Mouse (Mus musculus) MEL (cell line): ENCODE data around the gene Prdm5. TPM values are rescaled to one million over a fixed set of nuclear protein-coding genes. Genes with fewer than 3 reads are reported as not detected.

Source experiments
- DNase-seq: peaks from one replicate; pipeline ENCODE4 v3.0.0; 2011; ENCODE audit warnings: low read depth, low spot score
- H3K27ac ChIP-seq: 2 replicates; pipeline ENCODE4 v1.5.1; 2012; ENCODE audit warnings: low read depth, mild to moderate bottlenecking, control low read depth, low read length, moderate library complexity; ENCODE audit not compliant: control insufficient read depth
- H3K27me3 ChIP-seq, 2 experiments: fragments of 150-350 bp in 1 of 2; sonication (generic) in 1 of 2; 2 replicates each; pipeline ENCODE4 v1.6.1; 2012; ENCODE audit warnings: low read length in 2 of 2, mild to moderate bottlenecking in 2 of 2, improper control_type of control experiment in 1 of 2, moderate library complexity in 1 of 2; ENCODE audit not compliant: insufficient read depth in 2 of 2, control insufficient read depth in 1 of 2
- H3K36me3 ChIP-seq, 2 experiments: 2 replicates each; pipeline ENCODE4 v1.6.1; 2012 to 2014; ENCODE audit warnings: low read length in 2 of 2, improper control_type of control experiment in 1 of 2, inconsistent platforms in 1 of 2, mild to moderate bottlenecking in 1 of 2; ENCODE audit not compliant: insufficient read depth in 2 of 2, control insufficient read depth in 1 of 2
- H3K4me1 ChIP-seq, 2 experiments: fragments of 150-350 bp in 1 of 2; sonication (generic) in 1 of 2; 2 replicates each; pipeline ENCODE4 v1.6.1; 2012; ENCODE audit warnings: low read length in 2 of 2, improper control_type of control experiment in 1 of 2, mild to moderate bottlenecking in 1 of 2; ENCODE audit not compliant: insufficient read depth in 2 of 2, control insufficient read depth in 1 of 2
- H3K4me3 ChIP-seq, 2 experiments: fragments of 150-350 bp in 1 of 2; sonication (generic) in 1 of 2; 2 replicates each; pipeline ENCODE4 v1.5.1; 2012; ENCODE audit warnings: low read depth in 2 of 2, low read length in 2 of 2, mild to moderate bottlenecking in 2 of 2, moderate library complexity in 2 of 2, control low read depth in 1 of 2, improper control_type of control experiment in 1 of 2; ENCODE audit not compliant: control insufficient read depth in 1 of 2, insufficient read depth in 1 of 2
- H3K79me2 ChIP-seq: 2 replicates; pipeline ENCODE4 v1.6.1; 2012; ENCODE audit warnings: mild to moderate bottlenecking, low read length, moderate library complexity; ENCODE audit not compliant: control insufficient read depth, poor library complexity, insufficient read depth
- H3K9ac ChIP-seq: 2 replicates; pipeline ENCODE4 v1.6.1; 2012; ENCODE audit warnings: low read depth, mild to moderate bottlenecking, control low read depth, low read length, moderate library complexity; ENCODE audit not compliant: control insufficient read depth, poor library complexity, severe bottlenecking
- H3K9me3 ChIP-seq: fragments of 150-350 bp; sonication (generic); replicated peaks from 2 replicates; pipeline ENCODE4 v1.6.1; 2012; ENCODE audit warnings: mild to moderate bottlenecking, low read length, improper control_type of control experiment, moderate library complexity; ENCODE audit not compliant: insufficient read depth
- BHLHE40 ChIP-seq: IDR thresholded peaks from 2 replicates; pipeline ENCODE4 v1.6.1; 2012; ENCODE audit warnings: low read depth, mild to moderate bottlenecking, inconsistent platforms, low read length, improper control_type of control experiment, borderline replicate concordance
- CHD1 ChIP-seq: IDR thresholded peaks from 2 replicates; pipeline ENCODE4 v1.6.1; 2012; ENCODE audit warnings: low read depth, mild to moderate bottlenecking, inconsistent platforms, low read length, improper control_type of control experiment
- CHD2 ChIP-seq: IDR thresholded peaks from 2 replicates; pipeline ENCODE4 v1.6.1; 2011; ENCODE audit warnings: low read length, improper control_type of control experiment
- ETS1 ChIP-seq: IDR thresholded peaks from 2 replicates; pipeline ENCODE4 v1.6.1; 2012; ENCODE audit warnings: low read depth, mild to moderate bottlenecking, inconsistent platforms, low read length, improper control_type of control experiment, moderate library complexity
- GATA1 ChIP-seq: IDR thresholded peaks from 2 replicates; pipeline ENCODE4 v1.6.1; 2011; ENCODE audit warnings: low read depth, low read length, improper control_type of control experiment
- HCFC1 ChIP-seq: IDR thresholded peaks from 2 replicates; pipeline ENCODE4 v1.6.1; 2012; ENCODE audit warnings: low read depth, mild to moderate bottlenecking, inconsistent platforms, low read length, improper control_type of control experiment, moderate library complexity
- MAFK ChIP-seq: IDR thresholded peaks from 2 replicates; pipeline ENCODE4 v1.6.1; 2011; ENCODE audit warnings: low read depth, mild to moderate bottlenecking, low read length, improper control_type of control experiment, borderline replicate concordance
- MAX ChIP-seq: IDR thresholded peaks from 2 replicates; pipeline ENCODE4 v1.6.1; 2011; ENCODE audit warnings: low read length, improper control_type of control experiment
- MAZ ChIP-seq: IDR thresholded peaks from 2 replicates; pipeline ENCODE4 v1.6.1; 2012; ENCODE audit warnings: low read depth, mild to moderate bottlenecking, inconsistent platforms, low read length, improper control_type of control experiment
- MXI1 ChIP-seq: IDR thresholded peaks from 2 replicates; pipeline ENCODE4 v1.6.1; 2011; ENCODE audit warnings: mild to moderate bottlenecking, low read depth, low read length, improper control_type of control experiment
- MYB ChIP-seq: IDR thresholded peaks from 2 replicates; pipeline ENCODE4 v1.6.1; 2011; ENCODE audit warnings: mild to moderate bottlenecking, low read depth, low read length, improper control_type of control experiment
- MYC ChIP-seq: IDR thresholded peaks from 2 replicates; pipeline ENCODE4 v1.6.1; 2011; ENCODE audit warnings: low read depth, mild to moderate bottlenecking, low read length, improper control_type of control experiment, moderate library complexity
- NRF1 ChIP-seq: IDR thresholded peaks from 2 replicates; pipeline ENCODE4 v1.6.1; 2014; ENCODE audit warnings: low read depth, mild to moderate bottlenecking, inconsistent platforms, low read length, improper control_type of control experiment, moderate library complexity; ENCODE audit not compliant: poor library complexity, insufficient read depth, severe bottlenecking
- POLR2A ChIP-seq, 2 experiments: IDR thresholded peaks; 2 replicates each; pipeline ENCODE4 v1.6.1; 2011 to 2012; ENCODE audit warnings: low read length in 2 of 2, mild to moderate bottlenecking in 2 of 2, control low read depth in 1 of 2, improper control_type of control experiment in 1 of 2, low read depth in 1 of 2, moderate library complexity in 1 of 2; ENCODE audit not compliant: control insufficient read depth in 1 of 2, insufficient read depth in 1 of 2, poor library complexity in 1 of 2
- POLR2AphosphoS2 ChIP-seq: IDR thresholded peaks from 2 replicates; pipeline ENCODE4 v1.6.1; 2011; ENCODE audit warnings: low read length, improper control_type of control experiment
- RCOR1 ChIP-seq: IDR thresholded peaks from 2 replicates; pipeline ENCODE4 v1.6.1; 2012; ENCODE audit warnings: low read depth, mild to moderate bottlenecking, inconsistent platforms, low read length, improper control_type of control experiment
- SIN3A ChIP-seq: IDR thresholded peaks from 2 replicates; pipeline ENCODE4 v1.6.1; 2012; ENCODE audit warnings: low read length, improper control_type of control experiment, inconsistent platforms
- SMC3 ChIP-seq: IDR thresholded peaks from 2 replicates; pipeline ENCODE4 v1.6.1; 2011; ENCODE audit warnings: low read depth, low read length, improper control_type of control experiment
- TBP ChIP-seq: IDR thresholded peaks from 2 replicates; pipeline ENCODE4 v1.8.0; 2011; ENCODE audit warnings: low read depth, low read length, improper control_type of control experiment
- TCF12 ChIP-seq: IDR thresholded peaks from 2 replicates; pipeline ENCODE4 v1.6.1; 2014; ENCODE audit warnings: low read depth, mild to moderate bottlenecking, inconsistent platforms, low read length, improper control_type of control experiment, moderate library complexity
- UBTF ChIP-seq: IDR thresholded peaks from 2 replicates; pipeline ENCODE4 v1.6.1; 2012; ENCODE audit warnings: low read depth, mild to moderate bottlenecking, inconsistent platforms, low read length, improper control_type of control experiment, moderate library complexity, borderline replicate concordance; ENCODE audit not compliant: insufficient read depth
- USF1 ChIP-seq: IDR thresholded peaks from 2 replicates; pipeline ENCODE4 v1.6.1; 2014; ENCODE audit warnings: low read depth, mild to moderate bottlenecking, inconsistent platforms, low read length, improper control_type of control experiment, moderate library complexity
- polyA plus RNA-seq, 2 experiments: library from polyadenylated mRNA; stranded (reverse) in 1 of 2; unstranded in 1 of 2; fragments of >175 nt in 1 of 2; fragments of >200 nt in 1 of 2; gene quantifications; 2 replicates each; pipeline versions ENCODE4 v1.2.1 to v1.2.4; 2012; ENCODE audit warnings: low replicate concordance in 2 of 2, low read depth in 1 of 2; ENCODE audit not compliant: insufficient read length in 2 of 2, insufficient read depth in 1 of 2, missing spikeins in 1 of 2
- total RNA-seq: library from RNA; depleted of rRNA; stranded (reverse); fragments of 300-350 nt; gene quantifications from 2 replicates; pipeline ENCODE4 v1.2.3, GENCODE M21; 2012

Prdm5 gene
- total and polyA plus RNA-seq, 3 experiments = 0.04 TPM; not detected in 2

DNA sequence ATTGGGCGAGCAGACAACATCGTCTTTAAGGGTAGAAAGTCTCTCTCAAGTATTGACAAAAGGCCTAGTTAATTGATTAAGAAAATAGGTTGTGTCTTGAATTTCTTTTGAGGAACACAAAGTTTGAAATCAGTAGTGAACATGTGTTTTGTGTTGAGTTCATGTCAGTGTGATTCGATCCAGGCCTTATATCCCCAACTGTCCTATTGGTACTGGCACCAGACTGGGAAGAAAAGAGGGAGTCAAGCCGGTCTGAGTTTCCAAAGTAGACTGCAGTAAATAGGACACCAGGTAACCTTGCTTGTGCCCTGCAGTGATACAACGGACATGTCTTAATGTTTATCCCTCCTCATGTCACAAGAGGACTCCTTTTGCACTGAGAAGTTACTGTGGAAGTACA lies 19.6 kb upstream of the Prdm5 start:
- no peak for DNase-seq
- Histone ChIP-seq H3K27me3 (no peaks in the 10 kb centered on the region), H3K4me1 (no peaks in the 10 kb centered on the region), H3K79me2 (no peaks in the 10 kb centered on the region), H3K36me3 (no peaks in the 10 kb centered on the region), H3K27ac (no peak overlapping the region), H3K9ac (no peak overlapping the region), H3K9me3 (no peaks in the 10 kb centered on the region), H3K4me3 (no peak overlapping the region)
- no peak for TF ChIP-seq POLR2A (IDR thresholded peaks at IDR 0.05; ENCODE audit: control insufficient read depth in 1 of 2, insufficient read depth in 1 of 2, low read depth in 1 of 2, low read length in 2 of 2, poor library complexity in 1 of 2)
- TF ChIP-seq BHLHE40 = no peak
- no peak for TF ChIP-seq TBP
- TF ChIP-seq SIN3A = no peak
- TF ChIP-seq CHD1 = no peak
- TF ChIP-seq ETS1 = no peak
- no peak for TF ChIP-seq MAFK
- TF ChIP-seq MAX = no peak
- no peak for TF ChIP-seq SMC3
- no peak for TF ChIP-seq MXI1
- no peak for TF ChIP-seq NRF1

DNA sequence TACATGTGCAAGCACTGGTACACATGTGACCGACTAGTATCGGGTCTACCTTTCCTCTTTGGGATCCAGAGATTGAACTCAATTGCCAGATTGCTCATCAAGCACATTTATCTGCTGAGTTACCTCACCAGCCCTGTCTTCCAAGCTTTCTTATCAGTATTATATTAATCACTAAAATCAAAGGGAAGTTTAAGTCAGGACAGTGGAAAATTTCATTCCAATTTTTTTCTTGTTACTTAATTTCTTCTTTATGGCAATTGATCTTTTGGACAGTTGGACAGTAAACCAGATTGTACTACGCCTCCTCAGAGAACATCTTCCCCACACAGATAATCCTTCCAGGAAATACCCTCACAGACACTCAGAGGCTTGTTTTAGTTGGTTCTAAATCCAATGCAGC lies 18.7 kb upstream of the Prdm5 start:
- no peak overlapping the region for H3K9ac ChIP-seq
- no peaks in the 10 kb centered on the region for H3K9me3 ChIP-seq
- DNase-seq = no peak
- H3K4me1 ChIP-seq = no peaks in the 10 kb centered on the region
- no peaks in the 10 kb centered on the region; a peak in 1 of 4 replicates for H3K27me3 ChIP-seq
- no peaks in the 10 kb centered on the region for H3K36me3 ChIP-seq
- H3K27ac ChIP-seq = no peak overlapping the region
- TF ChIP-seq RCOR1 = no peak
- TF ChIP-seq CHD2 = no peak
- TF ChIP-seq MAZ = no peak
- TF ChIP-seq GATA1 = no peak
- TF ChIP-seq MAFK = no peak
- TF ChIP-seq ETS1 = no peak
- TF ChIP-seq UBTF = no peak
- no peak for TF ChIP-seq MYB
- TF ChIP-seq SMC3 = no peak
- no peak for TF ChIP-seq POLR2AphosphoS2
- no peak for TF ChIP-seq SIN3A
- no peak for TF ChIP-seq HCFC1
- TF ChIP-seq TCF12 = no peak
- no peak for TF ChIP-seq NRF1
- TF ChIP-seq USF1 = no peak
- no peak for TF ChIP-seq MYC
- H3K79me2 ChIP-seq = no peaks in the 10 kb centered on the region
- no peak overlapping the region for H3K4me3 ChIP-seq
